Mouse (Mus musculus): ENCODE data around the gene Ift81.
"Not testable (repeated sequence)": the region's sequence is repeated elsewhere in the genome, so short reads cannot be mapped to it uniquely, and the experiment has no call there.

Ift81 gene

GRCm38 (mm10) chr5:122613908-122614732 is at the start of gene Ift81:
Gene Ift81, minus strand, starts transcription at chr5:122614518.
- DNase-seq = peak; percentile 95

- no peak for DNase-seq
These were observed 48.2 kb upstream of the Ift81 start for GRCm38 (mm10) chr5:122662501-122662900.

- no peak for DNase-seq
These were observed 42.5 kb upstream of the Ift81 start for GRCm38 (mm10) chr5:122656808-122657207.

- no peak for DNase-seq
These were observed 39.9 kb upstream of the Ift81 start for GRCm38 (mm10) chr5:122654268-122654573.

- peak; percentile 85 for DNase-seq
These were observed 39.3 kb upstream of the Ift81 start for GRCm38 (mm10) chr5:122653446-122654267.

GRCm38 (mm10) chr5:122653112-122653445 is 38.8 kb upstream of the Ift81 start:
- DNase-seq = peak; percentile 59

GRCm38 (mm10) chr5:122652506-122652905 is 38.2 kb upstream of the Ift81 start:
- no peak for DNase-seq

GRCm38 (mm10) chr5:122650100-122650499 is 35.8 kb upstream of the Ift81 start:
- no peak for DNase-seq

- no peak for DNase-seq
These were observed 34.9 kb upstream of the Ift81 start for GRCm38 (mm10) chr5:122649264-122649663.

- DNase-seq = not testable (repeated sequence)
These were observed 33.6 kb upstream of the Ift81 start for GRCm38 (mm10) chr5:122647952-122648374.

- DNase-seq = no peak
These were observed 33.1 kb upstream of the Ift81 start for GRCm38 (mm10) chr5:122647256-122647924.

GRCm38 (mm10) chr5:122646050-122646449 is 31.7 kb upstream of the Ift81 start:
- no peak for DNase-seq

- DNase-seq = no peak
These were observed 31.0 kb upstream of the Ift81 start for GRCm38 (mm10) chr5:122645290-122645689.

GRCm38 (mm10) chr5:122644111-122644607 is 29.8 kb upstream of the Ift81 start:
- DNase-seq = peak; percentile 52

- DNase-seq = peak; percentile 52
These were observed 29.4 kb upstream of the Ift81 start, which contains the start of gene P2rx7 for GRCm38 (mm10) chr5:122643701-122644100. Gene P2rx7, plus strand, starts transcription at chr5:122643911.

- no peak for DNase-seq
These were observed 25.7 kb upstream of the Ift81 start for GRCm38 (mm10) chr5:122639986-122640385.

GRCm38 (mm10) chr5:122639517-122639916 is 25.2 kb upstream of the Ift81 start:
- DNase-seq = no peak

- no peak for DNase-seq
These were observed 24.0 kb upstream of the Ift81 start for GRCm38 (mm10) chr5:122638296-122638695.

GRCm38 (mm10) chr5:122636958-122637357 is 22.6 kb upstream of the Ift81 start:
- no peak for DNase-seq

GRCm38 (mm10) chr5:122636308-122636707 is 22.0 kb upstream of the Ift81 start:
- DNase-seq = no peak

- no peak for DNase-seq
These were observed 20.9 kb upstream of the Ift81 start for GRCm38 (mm10) chr5:122635228-122635627.

GRCm38 (mm10) chr5:122627243-122627642 is 12.9 kb upstream of the Ift81 start:
- peak; percentile 86 for DNase-seq

GRCm38 (mm10) chr5:122625565-122626252 is 11.4 kb upstream of the Ift81 start:
- DNase-seq = no peak

Data from cerebellum, adult 11-12 months (tissue).